Mouse (Mus musculus): ENCODE measurements around the gene Cep250. TPM values are rescaled to one million over a fixed set of nuclear protein-coding genes. Genes with fewer than 3 reads are reported as not detected.
A peak's percentile ranks its signal among the peaks of the same experiment; 100 is the strongest.
"Not testable (repeated sequence)": the region's sequence is repeated elsewhere in the genome, so short reads cannot be mapped to it uniquely, and the experiment has no call there.

Gene Cep250
- total RNA-seq (2021) = 10 to 100 TPM; 20.1 to 21.5 TPM

DNA sequence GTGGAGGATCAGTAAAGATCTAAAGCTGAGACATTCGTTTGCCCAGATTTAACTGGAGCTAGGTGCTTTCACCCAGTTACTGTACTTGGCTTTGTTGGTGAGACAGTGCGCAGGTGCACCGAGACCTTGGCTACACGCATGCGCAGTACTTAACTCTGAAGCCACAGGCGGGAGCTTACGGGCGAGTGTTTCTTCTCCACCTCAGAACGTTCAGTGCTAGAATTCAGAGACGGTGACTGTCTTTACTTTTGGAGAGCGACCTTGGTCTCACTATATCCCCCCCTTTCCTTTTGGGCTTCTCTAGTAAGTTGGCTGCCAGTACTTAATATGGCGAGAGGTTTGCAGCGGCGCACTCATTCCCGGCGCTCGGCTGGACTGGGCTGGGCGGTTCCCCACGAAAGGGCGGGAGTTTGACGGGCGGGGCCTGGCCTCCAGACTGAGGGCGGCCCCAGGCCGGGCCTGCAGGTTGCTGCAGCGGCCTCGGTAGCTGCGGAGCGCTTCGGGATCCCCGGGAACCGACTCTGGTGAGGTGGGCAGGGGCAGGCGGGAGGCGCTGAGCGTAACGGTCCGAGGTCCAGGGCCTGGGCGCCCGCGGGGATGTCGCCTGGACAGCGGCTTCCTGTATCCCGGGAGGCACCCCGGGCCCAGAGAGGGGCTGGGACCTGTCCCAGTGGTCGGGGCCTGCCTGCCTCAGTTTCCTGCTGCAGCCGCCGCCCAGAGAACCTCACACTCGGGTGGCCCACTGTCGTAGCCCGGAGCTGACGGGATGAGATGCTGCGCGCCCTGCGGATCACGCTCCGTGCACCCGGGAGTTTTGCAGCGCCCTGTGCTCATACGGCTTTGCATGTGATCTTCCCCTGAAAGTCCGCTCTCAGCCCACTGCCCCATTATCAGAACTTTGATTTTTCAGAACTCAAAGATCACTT lies at the start of gene Cep250:
Gene Cep250, plus strand, starts transcription at position 325 of the 926 bp plus-strand sequence.
- DNase-seq = peak; percentile 87 to 89

- no peak for DNase-seq
Measured at GRCm38 (mm10) chr2:155914684-155915083, 41.6 kb upstream of the Cep250 start.

- no peak for DNase-seq
Measured at GRCm38 (mm10) chr2:155923143-155923542, 33.1 kb upstream of the Cep250 start.

DNA sequence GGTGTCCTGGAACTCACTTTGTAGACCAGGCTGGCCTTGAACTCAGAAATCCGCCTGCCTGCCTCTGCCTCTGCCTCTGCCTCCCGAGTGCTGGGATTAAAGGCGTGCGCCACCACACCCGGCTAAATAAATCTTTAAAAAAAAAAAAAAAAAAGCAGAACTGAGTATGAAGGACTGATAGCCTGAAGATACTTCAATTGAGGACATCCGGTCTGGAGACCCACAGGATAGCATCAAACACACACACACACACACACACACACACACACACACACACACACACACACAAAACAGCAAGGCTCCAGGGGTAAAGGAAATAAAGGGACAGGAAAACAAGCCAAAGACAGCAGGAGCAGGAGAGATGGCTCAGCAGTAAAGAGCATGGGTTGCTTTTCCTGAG lies 31.0 kb upstream of the Cep250 start:
- not testable (repeated sequence) for DNase-seq

DNA sequence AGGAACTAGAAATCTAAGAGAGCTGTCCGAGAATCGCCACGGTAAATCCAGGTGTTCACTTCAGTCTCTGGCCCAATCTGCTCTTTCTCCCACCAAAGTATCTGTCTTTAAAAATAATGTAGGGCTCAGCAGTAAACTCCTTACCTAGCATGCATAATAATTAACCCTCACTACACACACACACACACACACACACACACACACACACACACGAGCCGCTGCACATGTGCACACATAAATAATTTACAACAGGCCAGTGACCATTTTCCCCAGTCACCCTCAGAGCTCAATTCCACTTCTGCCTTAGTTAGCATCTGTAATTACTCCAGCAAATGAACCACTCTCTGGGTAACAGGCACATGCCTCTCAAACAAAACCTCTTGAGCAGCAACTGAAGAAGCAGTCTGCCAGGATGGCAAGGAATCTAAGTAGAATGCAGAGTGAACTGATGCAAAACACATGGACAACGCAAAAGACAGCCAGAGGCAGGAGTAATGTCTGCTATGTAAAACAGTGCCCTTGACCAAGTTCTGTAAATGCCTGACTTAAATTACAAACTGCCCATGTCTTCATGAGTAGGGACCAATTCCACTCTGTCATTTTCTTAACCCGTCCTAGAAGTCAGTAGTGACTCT lies 27.4 kb upstream of the Cep250 start:
- DNase-seq = no peak

GRCm38 (mm10) chr2:155929531-155930442 lies 26.5 kb upstream of the Cep250 start, which contains the start of gene Uqcc1:
Gene Uqcc1 (minus strand): TSS chr2:155930310.
- DNase-seq = peak; percentile 91

GRCm38 (mm10) chr2:155939897-155940529 lies 16.2 kb upstream of the Cep250 start:
- DNase-seq = no peak

GRCm38 (mm10) chr2:155940681-155941080 lies 15.6 kb upstream of the Cep250 start, which contains the start of gene Gm15557:
Gene Gm15557 (plus strand): TSS chr2:155940728.
- DNase-seq = no peak

GRCm38 (mm10) chr2:155941697-155942442 lies 14.4 kb upstream of the Cep250 start:
- DNase-seq = no peak

- DNase-seq = no peak
Measured at GRCm38 (mm10) chr2:155943463-155943862, 12.8 kb upstream of the Cep250 start.

DNA sequence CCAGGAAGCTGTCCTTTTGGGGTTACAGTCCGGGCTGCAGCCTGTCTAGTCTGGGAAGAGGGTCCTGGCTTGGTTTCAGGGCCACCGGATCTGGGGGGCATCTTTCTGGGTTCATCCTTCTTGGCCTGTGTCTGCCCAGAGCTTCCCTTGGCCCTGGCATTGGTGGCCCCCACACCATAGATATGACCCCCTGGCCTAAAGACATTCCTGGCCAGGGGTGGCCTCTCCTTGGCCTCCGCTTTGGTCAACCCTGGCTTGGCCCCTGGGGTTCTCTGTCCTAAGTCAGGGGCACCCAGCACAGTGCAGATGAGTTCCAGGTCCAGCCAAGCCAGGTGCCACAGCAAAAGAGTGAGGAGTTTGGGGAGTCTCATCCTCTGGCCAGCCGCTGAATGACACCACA lies 11.6 kb upstream of the Cep250 start:
- DNase-seq = no peak

DNA sequence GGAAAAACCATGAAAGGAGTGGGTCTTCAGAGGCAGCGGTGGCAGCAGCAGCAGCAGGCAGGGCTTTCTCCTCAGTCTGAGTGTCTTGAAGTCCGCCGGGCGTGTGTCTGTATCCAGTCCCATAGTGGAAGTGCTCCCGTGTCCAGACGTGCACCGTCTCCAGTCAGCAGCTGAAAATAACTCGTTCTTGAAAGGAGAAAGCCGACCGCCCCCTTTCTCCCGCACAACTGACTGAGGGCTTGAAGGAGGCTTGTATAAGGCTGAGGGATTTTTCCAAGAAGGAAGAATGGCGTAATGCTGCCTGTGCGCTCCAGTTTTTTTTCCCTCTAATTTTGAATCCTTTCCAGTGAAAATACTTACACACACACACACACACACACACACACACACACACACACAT lies 11.1 kb upstream of the Cep250 start, which contains the start of gene Gdf5:
Gene Gdf5, minus strand, starts transcription at position 244 of the 400 bp plus-strand sequence.
- DNase-seq = no peak

DNA sequence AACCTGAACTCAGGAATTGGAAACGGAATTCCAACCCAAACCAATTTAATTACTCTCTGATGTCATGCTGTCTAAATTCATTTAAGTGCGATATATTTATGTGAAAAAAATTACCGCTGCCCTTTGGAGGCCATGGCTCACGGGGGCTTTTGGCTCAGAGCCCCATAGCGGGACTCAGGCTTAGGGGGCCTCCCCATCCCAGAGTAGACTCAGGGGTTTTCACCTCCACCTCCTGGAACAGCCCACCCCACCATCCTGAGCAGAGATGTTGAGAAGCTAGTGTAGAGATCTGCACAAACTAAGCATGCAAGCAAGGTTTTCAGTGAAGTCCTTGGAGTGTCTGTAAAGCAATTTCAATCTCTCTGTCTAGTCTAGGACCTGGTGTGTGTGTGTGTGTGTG lies 10.7 kb upstream of the Cep250 start:
- DNase-seq = no peak

- peak; percentile 30 to 58 for DNase-seq
Measured at GRCm38 (mm10) chr2:155946069-155946468, 10.2 kb upstream of the Cep250 start.

- no peak for DNase-seq
Measured at GRCm38 (mm10) chr2:155946499-155946898, 9.8 kb upstream of the Cep250 start.

DNA sequence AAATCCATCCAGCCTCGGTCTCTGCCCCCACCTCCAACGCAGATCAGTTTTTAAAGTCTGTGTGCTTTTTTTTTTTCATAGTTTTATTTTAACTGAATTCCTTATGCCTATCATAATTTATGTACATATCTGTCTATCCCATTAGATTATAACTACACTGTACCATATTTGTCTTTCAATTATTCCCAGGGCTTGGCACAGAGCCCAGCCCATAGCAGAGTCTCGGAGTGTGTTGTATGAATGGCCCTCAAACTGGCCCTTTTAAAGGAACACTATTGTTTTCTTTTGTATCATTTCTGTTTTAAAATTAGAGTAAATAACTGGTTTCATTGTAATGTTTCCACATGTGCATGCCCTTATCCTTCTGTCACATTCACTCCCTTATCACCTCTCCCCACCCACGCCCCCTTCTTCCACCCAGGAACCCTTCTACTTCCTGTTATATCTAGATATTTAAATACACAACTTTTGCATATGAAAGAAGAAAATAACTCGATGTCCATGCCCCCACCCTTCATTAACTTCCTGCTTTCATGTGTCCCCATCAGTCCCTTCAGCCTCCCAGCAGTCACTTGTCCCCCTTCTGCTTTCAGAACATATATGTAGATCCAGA lies 8.8 kb upstream of the Cep250 start:
- no peak for DNase-seq

DNA sequence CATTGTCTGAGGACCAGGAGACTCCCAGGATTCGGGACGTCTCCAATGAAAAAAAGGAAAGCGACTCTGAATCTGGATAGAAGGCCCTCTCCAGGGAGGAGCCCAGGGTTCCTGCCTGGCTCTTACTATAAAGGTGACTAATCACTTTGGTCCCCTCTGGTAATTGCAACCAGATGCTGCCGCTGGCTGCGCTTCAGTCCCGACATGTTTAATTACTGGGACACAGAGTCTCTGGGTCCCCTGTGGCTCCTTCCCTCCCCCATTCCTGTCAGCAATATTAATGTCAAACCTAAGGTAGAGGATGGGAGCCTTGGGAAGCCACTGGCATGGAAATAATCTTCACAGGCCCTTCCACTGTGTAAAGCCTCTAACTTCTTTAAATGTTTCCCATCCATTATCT lies 6.9 kb upstream of the Cep250 start:
- no peak for DNase-seq

DNA sequence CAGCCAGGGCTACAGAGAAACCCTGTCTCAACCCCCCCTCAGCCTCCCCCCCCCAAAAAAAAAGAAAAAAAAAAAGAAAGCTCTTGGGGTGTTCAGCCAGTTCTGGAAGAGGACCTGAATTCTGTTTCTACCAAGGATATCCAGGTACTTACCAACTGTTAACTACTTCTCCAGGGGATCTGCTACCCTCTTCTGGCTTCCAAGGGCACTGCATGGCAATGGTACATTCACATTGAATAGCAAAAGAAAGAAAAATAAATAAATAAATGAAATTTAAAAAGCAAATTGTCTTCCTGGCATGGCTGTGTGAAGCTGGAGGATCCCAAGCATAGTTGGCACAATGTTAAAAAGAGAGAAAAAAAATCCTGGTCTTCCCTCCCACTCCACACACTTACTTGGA lies 4.3 kb upstream of the Cep250 start:
- peak; percentile 36 to 45 for DNase-seq

- no peak for DNase-seq
Measured at GRCm38 (mm10) chr2:155959981-155960380, 3.7 kb downstream of the Cep250 start.

DNA sequence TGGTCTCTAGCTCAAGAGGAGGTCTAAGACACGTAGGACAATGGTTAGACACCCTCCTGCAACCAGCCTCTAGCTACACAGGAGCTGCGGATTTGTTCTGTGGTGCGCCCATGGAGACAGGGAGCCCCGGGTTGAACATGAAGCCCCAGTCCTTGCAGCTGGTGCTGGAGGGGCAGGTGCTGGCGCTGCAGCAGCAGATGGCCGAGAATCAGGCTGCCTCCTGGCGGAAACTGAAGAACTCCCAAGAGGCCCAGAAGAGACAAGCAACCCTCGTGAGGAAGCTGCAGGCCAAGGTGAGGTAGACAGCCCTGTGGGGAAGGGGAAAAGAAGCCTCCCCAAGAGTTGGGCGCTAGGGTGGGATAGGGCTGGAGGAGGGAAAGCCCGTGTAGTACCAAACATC lies 5.6 kb downstream of the Cep250 start:
- no peak for DNase-seq

DNA sequence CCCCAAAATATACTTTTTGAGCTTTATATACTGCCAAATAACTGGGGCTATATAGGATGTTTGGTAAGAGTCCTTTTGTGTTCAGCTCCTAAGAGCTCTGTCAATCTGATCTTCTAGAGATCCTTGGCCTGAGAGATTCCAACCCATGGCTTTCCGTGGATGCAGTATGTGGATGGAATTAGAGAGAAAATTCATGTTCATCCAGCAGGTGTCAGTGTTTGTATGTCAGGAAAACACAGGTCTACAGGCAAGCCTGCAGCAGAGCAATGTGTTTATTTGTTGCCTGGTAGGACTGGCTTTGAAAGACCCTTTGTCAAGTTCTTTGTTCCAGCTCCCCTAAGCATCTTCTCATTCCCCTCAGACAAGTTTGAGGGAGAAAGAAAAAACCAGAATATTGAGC lies 6.7 kb downstream of the Cep250 start:
- DNase-seq = no peak
